Mouse (Mus musculus) heart, postnatal 0 days (tissue): ENCODE results near the gene Mcur1.

ENCODE experiments used
- CTCF ChIP-seq: IDR thresholded peaks from 2 replicates; pipeline ENCODE4 v1.5.1; 2016; ENCODE audit warnings: antibody characterized with exemption, control low read depth, low read depth
- EP300 ChIP-seq: IDR thresholded peaks from 2 replicates; pipeline ENCODE4 v1.6.1; 2016; ENCODE audit warnings: antibody characterized with exemption, low read depth

DNA sequence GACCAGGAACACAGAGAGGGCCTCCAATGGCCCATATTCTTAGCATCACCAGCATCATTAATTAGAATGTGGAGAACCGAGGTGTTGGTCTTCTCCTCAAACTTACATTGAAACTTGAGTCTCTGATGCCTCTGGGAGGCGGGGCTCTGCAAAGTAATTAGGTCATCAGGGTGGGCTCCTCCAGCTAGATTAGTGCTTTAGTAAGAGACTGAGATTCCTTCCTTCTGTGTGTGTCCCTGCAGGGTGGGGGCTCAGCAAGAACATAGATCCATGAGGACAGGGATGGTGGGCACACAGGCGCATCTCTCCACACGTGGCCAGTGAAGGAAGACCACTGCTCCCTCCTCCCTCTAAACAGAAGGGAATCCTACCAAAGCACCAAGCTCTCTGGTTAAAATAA, 26.0 kb downstream of the Mcur1 start:
- TF ChIP-seq CTCF (no peak), EP300 (no peak)
